Mouse (Mus musculus): ENCODE measurements around the gene Ugp2. TPM values are rescaled to one million over a fixed set of nuclear protein-coding genes. Genes with fewer than 3 reads are reported as not detected.
"Not testable (repeated sequence)": the region's sequence is repeated elsewhere in the genome, so short reads cannot be mapped to it uniquely, and the experiment has no call there.

Gene Ugp2
- total RNA-seq, 2 experiments from 2014 or later = 63.4 to 75.9 TPM

GRCm38 (mm10) chr11:21339088-21339487 lies 31.9 kb downstream of the Ugp2 start:
- no peak for DNase-seq (ENCODE audit: low spot score in 2 of 2)

GRCm38 (mm10) chr11:21337855-21338254 lies 33.1 kb downstream of the Ugp2 start:
- DNase-seq (ENCODE audit: low spot score in 2 of 2) = no peak

- DNase-seq (ENCODE audit: low spot score in 2 of 2) = no peak
These were observed 38.2 kb downstream of the Ugp2 start for GRCm38 (mm10) chr11:21332639-21333295.

GRCm38 (mm10) chr11:21328141-21328540 lies 42.9 kb downstream of the Ugp2 start:
- DNase-seq (ENCODE audit: low spot score in 2 of 2) = no peak

- no peak for DNase-seq (ENCODE audit: low spot score in 2 of 2)
These were observed 43.5 kb downstream of the Ugp2 start for GRCm38 (mm10) chr11:21327486-21327885.

GRCm38 (mm10) chr11:21326770-21327169 lies 44.2 kb downstream of the Ugp2 start:
- DNase-seq (ENCODE audit: low spot score in 2 of 2) = no peak

GRCm38 (mm10) chr11:21325781-21326180 lies 45.2 kb downstream of the Ugp2 start:
- DNase-seq (ENCODE audit: low spot score in 2 of 2) = no peak

GRCm38 (mm10) chr11:21322349-21322748 lies 48.7 kb downstream of the Ugp2 start:
- no peak for DNase-seq (ENCODE audit: low spot score in 2 of 2)

GRCm38 (mm10) chr11:21321577-21321976 lies 49.4 kb downstream of the Ugp2 start:
- DNase-seq (ENCODE audit: low spot score in 2 of 2) = no peak

GRCm38 (mm10) chr11:21313922-21314657 lies 56.9 kb downstream of the Ugp2 start:
- DNase-seq (ENCODE audit: low spot score in 2 of 2) = no peak

- no peak for DNase-seq (ENCODE audit: low spot score in 2 of 2)
These were observed 61.5 kb downstream of the Ugp2 start for GRCm38 (mm10) chr11:21309516-21309915.

- no peak for DNase-seq (ENCODE audit: low spot score in 2 of 2)
These were observed 62.9 kb downstream of the Ugp2 start for GRCm38 (mm10) chr11:21308119-21308518.

GRCm38 (mm10) chr11:21307078-21307668 lies 63.8 kb downstream of the Ugp2 start:
- no peak for DNase-seq (ENCODE audit: low spot score in 2 of 2)

GRCm38 (mm10) chr11:21303619-21304018 lies 67.4 kb downstream of the Ugp2 start:
- no peak for DNase-seq (ENCODE audit: low spot score in 2 of 2)

GRCm38 (mm10) chr11:21295486-21295885 lies 75.5 kb downstream of the Ugp2 start:
- DNase-seq (ENCODE audit: low spot score in 2 of 2) = no peak

- not testable (repeated sequence) for DNase-seq (ENCODE audit: low spot score in 2 of 2)
These were observed 82.8 kb downstream of the Ugp2 start for GRCm38 (mm10) chr11:21288153-21288552.

GRCm38 (mm10) chr11:21286391-21286790 lies 84.6 kb downstream of the Ugp2 start:
- no peak for DNase-seq (ENCODE audit: low spot score in 2 of 2)

- no peak for DNase-seq (ENCODE audit: low spot score in 2 of 2)
These were observed 94.8 kb downstream of the Ugp2 start for GRCm38 (mm10) chr11:21276151-21276550.
